Mouse (Mus musculus): ENCODE measurements around the gene Sema5a. TPM values are rescaled to one million over a fixed set of nuclear protein-coding genes. Genes with fewer than 3 reads are reported as not detected.

The Sema5a gene
- total RNA-seq, 2 experiments from 2014 or later, result 98.0 to 101 TPM

DNA sequence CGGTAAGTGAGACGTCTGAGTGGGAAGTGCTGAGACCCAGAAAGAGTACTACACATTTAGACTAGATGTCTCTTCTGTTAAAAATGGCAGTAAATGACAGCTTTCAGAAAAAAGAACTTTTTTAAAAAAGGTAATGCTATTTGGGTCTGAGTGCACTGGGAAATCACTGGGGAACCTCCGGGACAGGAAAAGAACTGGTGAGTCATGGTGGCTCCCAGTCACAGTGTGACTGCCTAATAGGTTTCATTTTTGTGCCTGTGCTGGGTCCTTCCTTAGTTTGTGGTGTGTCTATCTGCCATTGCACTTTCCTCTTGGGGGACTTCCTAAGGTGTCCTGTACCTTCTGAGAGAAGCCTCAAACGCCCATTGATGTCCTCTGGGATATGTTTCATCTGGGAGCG, 102.7 kb downstream of the Sema5a start:
- DNase-seq (ENCODE audit: low spot score in 2 of 2), result no peak

- DNase-seq (ENCODE audit: low spot score in 2 of 2), result peak in 1 of 2 experiments; percentile 42
Measured at GRCm38 (mm10) chr15:32349276-32349675, 104.7 kb downstream of the Sema5a start.

- no peak for DNase-seq (ENCODE audit: low spot score in 2 of 2)
Measured at GRCm38 (mm10) chr15:32352995-32353394, 108.4 kb downstream of the Sema5a start.

GRCm38 (mm10) chr15:32353513-32353912, 108.9 kb downstream of the Sema5a start:
- DNase-seq (ENCODE audit: low spot score in 2 of 2), result no peak

GRCm38 (mm10) chr15:32356805-32357204, 112.2 kb downstream of the Sema5a start:
- DNase-seq (ENCODE audit: low spot score in 2 of 2), result no peak

DNA sequence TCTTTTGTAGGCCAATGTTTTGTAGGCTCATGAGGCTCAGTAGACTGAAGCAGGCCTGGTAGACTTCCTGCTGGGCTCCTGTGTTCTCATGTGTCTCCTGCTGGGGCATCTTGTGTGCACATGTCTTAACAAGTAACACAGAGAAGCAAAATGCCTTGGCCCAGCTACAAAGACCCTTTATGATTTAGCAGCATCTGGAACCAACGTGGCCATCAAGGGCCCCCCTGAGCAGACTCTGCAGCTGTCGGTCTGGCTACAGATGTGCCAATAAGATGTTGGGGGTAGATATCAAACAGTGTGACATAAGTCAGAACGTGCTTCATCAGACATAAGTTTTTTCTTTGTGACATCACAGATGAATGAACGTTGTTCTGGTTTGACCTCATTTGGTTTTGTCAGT, 123.2 kb downstream of the Sema5a start:
- no peak for DNase-seq (ENCODE audit: low spot score in 2 of 2)

- no peak for DNase-seq (ENCODE audit: low spot score in 2 of 2)
Measured at GRCm38 (mm10) chr15:32370914-32371313, 126.3 kb downstream of the Sema5a start.

DNA sequence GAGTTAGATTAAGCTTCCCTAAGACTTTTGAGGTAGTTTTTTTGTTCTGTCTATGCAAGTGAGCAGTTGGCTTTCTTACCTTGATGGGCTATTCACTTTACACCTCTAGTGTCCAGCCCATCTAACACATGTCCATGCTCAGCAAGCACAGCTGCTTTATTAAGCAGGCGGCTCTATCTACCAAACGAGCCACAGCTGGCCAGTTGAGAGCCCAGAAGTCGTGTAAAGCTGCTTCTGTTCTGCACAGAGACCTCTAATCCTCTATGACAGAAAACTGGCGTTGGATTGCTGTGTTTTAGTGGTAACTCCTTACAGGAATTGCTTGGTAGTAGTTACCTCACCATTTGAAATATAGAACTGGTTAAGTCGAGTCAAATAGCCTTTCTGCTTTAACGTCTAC, 126.8 kb downstream of the Sema5a start:
- DNase-seq (ENCODE audit: low spot score in 2 of 2), result no peak

- DNase-seq (ENCODE audit: low spot score in 2 of 2), result no peak
Measured at GRCm38 (mm10) chr15:32376326-32376725, 131.7 kb downstream of the Sema5a start.

DNA sequence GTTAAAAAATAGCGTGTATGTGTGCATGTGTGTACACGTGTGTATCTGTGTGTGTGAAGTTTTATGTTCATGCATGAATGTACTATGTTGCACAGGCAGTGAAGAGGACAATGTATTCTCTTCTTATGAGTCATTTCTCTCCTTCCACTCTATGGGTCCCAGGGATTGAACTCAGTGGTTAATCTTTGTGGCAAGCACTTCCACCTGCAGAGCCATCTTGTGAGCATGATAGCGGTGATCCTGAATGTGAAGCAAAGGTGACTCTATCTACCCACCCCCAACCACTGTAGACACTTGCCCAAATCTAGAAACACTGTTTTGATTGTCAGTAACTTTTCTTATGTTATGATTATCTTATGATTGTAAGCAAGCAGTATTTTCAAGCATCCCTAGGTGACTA, 133.2 kb downstream of the Sema5a start:
- no peak for DNase-seq (ENCODE audit: low spot score in 2 of 2)

DNA sequence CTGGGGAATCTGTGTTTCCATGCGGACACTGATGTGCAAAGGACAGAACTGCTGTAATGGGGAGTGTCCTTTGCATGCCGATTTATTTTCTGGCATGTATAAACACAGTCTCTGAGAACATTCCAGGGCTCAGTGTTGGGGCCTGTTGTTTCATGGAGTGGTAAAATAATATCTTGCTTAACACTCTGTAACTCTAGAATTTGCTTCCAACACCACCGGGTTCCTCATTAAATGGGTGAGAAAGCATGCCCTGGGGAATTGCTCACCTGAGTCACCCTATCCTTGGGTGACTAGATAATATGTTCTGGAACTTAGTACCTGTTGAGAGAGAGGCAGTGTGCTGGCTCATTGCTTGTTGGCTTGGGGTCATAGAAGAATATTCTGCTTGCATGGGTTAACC, 135.7 kb downstream of the Sema5a start:
- DNase-seq (ENCODE audit: low spot score in 2 of 2), result no peak

DNA sequence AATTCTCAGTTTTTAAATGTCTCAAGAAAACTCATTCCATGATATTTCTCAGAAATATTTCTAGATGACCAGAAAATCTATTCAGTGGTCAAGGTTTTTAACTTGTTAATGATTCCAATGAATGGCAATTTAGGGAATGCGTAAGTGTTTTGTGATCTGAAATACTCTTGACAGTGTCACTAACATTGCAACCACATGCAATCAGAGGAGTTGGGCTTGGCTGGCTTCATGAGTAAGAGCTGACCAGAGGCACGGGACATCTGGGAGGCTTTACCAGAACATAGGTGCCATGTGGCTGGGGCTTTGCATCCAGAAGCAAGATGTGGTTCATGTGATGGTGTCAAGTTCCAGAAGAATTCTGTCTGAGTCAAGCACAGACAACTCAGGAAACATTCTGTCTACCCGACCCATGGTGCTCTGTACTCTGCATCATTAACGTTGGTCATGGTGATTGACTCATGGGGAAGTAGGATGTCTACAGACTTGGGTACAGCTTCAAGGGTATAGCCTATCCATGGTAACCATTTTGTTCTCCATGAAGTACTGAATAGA, 138.4 kb downstream of the Sema5a start:
- DNase-seq (ENCODE audit: low spot score in 2 of 2), result no peak

- no peak for DNase-seq (ENCODE audit: low spot score in 2 of 2)
Measured at GRCm38 (mm10) chr15:32396241-32396890, 151.8 kb downstream of the Sema5a start.

DNA sequence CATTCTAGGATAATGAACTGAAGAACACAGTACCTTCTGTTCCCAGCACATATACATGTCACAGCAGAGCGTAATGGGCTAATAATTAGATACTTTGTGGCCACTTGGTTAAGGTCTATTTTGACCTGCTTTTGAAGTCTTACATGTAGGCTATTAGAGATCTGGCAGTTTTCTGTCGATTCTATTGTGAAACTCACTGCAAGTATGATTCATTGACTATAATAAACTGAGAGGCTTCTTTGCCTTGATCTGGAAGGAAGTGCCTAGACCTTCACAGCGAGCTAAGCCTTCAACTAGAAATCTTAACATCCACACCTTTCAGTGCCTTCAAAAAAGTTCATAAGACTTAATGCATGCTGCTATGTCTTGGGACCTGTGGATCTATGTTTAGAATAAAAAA, 152.5 kb downstream of the Sema5a start:
- DNase-seq (ENCODE audit: low spot score in 2 of 2), result no peak

DNA sequence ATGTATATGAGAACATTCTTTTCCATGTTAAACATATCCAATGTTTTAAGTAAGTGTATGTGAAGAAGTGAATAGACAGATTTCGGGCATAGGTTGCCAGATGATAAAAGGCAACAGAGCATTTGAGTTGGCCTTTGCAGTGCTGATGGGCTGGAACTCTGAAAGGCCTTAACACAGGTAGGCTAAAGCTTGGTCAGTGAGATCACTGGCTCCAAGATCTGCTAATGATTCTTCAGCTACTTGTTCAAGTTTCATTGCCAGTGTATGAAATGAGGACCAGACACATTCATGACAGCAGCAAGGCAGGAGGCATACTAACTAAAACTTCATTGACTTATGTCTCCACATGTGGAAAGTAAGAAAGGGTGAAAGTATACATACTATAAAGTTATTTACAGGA, 154.1 kb downstream of the Sema5a start:
- DNase-seq (ENCODE audit: low spot score in 2 of 2), result no peak

- no peak for DNase-seq (ENCODE audit: low spot score in 2 of 2)
Measured at GRCm38 (mm10) chr15:32401909-32402527, 157.4 kb downstream of the Sema5a start.

DNA sequence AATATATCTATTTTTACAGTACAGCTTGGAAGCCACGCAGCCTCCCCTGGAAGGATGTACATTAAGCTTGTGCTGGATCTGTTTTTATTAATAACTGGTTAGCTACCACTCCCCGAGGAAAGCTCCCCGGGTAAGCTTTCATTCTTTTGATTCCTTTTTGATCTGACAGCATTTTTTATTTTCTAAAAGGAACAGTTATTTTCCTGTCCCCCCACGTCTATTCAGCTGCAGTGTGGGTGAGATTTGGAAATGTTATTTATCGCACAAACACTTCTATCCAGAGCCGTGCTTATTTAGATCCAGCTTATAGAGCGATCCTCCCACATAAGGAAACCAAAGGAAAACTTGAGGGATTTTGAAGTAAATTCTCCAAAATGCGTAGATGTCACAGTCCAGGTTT, 158.7 kb downstream of the Sema5a start:
- no peak for DNase-seq (ENCODE audit: low spot score in 2 of 2)

DNA sequence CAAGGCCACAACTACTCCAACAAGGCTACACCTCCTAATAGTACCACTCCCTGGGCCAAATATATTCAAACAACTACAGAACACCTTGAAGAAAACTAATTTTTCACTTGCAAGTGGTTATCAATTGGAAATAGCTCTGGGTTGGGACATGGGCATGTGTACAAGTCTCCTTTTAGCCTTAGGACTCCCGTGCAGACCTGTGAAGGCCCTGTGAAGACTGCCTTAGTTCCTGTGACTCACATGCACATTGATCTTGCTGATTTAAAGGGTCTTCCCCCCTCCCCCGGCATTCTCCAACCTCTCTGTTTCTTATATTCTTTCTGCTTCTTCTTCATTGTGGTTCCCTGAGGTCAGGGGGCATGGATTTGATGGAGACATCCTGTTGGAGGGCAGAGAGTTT, 161.8 kb downstream of the Sema5a start:
- no peak for DNase-seq (ENCODE audit: low spot score in 2 of 2)

DNA sequence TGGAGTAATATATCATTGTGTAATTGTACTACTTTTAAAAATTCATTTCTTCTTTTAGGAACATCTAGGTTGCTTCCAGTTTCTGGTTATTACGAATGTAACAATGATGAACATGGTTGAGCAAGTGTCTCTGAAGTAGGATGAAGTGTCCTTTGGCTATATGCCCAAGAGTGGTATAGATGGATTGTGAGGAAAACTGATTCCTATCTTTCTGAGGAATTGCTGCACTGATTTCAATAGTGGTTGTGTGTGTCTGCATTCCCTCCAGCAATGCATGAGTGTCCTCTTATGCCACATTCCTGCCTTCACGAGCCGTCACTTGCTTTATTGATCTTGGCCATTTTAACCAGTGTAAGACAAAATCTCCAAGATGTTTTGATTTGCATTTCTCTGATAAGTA, 163.2 kb downstream of the Sema5a start:
- no peak for DNase-seq (ENCODE audit: low spot score in 2 of 2)

DNA sequence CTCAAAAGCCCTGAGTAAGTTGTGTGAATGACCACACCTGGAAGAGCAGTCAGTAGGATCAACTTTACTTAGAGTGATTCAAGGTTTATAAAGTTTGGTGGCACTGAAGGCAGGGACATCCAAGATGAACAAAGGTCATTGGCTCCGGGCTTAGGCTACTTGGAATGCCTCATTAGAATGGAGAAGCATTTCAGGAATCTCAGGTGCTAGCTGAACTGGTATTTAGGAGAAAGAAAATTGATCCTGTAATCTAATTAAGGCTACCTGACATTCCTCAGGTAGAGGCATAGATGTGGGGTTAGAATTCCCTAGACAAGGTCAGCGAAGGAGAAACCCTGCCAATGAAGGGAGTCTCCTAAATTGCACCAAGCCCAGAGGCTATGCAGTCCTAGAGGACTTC, 171.7 kb downstream of the Sema5a start:
- no peak for DNase-seq (ENCODE audit: low spot score in 2 of 2)

- DNase-seq (ENCODE audit: low spot score in 2 of 2), result no peak
Measured at GRCm38 (mm10) chr15:32422631-32423030, 178.0 kb downstream of the Sema5a start.

GRCm38 (mm10) chr15:32423061-32423460, 178.5 kb downstream of the Sema5a start:
- DNase-seq (ENCODE audit: low spot score in 2 of 2), result no peak
